Mouse (Mus musculus) heart, postnatal 0 days (tissue): ENCODE data around the gene Gjd3.

Experiments
- CTCF ChIP-seq: IDR thresholded peaks from 2 replicates; pipeline ENCODE4 v1.5.1; 2016; ENCODE audit warnings: antibody characterized with exemption, control low read depth, low read depth
- EP300 ChIP-seq: IDR thresholded peaks from 2 replicates; pipeline ENCODE4 v1.6.1; 2016; ENCODE audit warnings: antibody characterized with exemption, low read depth

- TF ChIP-seq CTCF (no peak), EP300 (no peak)
Measured at GRCm38 (mm10) chr11:99019844-99020243, 37.0 kb upstream of the Gjd3 start.
